Mouse (Mus musculus) c-Kit-positive CD71-negative TER-119-negative erythroid progenitor cells, embryonic 14.5 days (primary cell): ENCODE measurements around the gene G3bp2.
"Not testable (repeated sequence)": the region's sequence is repeated elsewhere in the genome, so short reads cannot be mapped to it uniquely, and the experiment has no call there.

Experiments
- DNase-seq: peaks from one replicate; pipeline ENCODE4 v3.0.0-alpha.2; 2013; ENCODE audit warnings: low read depth

Gene G3bp2

DNA sequence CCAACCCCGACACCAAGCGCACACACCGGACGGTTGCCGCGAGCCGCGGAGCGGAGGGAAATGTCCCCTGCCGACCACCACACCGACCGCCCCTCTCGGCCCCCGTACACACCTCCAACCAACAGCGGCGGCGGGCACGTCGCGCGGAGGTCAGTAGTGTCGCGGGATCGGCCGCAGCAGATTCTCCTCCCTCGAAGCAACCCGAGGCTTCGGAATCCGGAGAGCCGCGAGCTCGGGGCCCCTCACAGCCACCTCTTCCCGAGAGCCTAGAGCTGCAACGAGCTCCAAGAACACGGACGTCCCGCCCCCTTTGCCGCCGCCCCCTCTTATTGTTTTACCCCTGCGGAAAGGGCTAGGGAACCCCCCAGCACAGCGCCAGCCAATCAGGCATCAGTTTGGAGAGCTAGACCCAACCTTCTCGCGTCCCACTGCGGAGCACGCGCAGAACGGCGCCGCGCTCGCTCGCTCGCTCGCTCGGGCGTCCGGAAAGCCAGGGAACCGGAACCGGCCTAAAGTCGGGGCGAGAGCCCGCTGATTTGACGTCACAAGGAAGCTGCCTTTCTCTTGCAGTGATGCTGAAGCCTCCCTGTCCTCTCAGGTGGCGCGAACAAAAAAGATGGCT lies at the start of gene G3bp2:
TSS of gene G3bp2 (minus strand) at position 303 of the 622 bp plus-strand sequence.
- peak; percentile 97 for DNase-seq

DNA sequence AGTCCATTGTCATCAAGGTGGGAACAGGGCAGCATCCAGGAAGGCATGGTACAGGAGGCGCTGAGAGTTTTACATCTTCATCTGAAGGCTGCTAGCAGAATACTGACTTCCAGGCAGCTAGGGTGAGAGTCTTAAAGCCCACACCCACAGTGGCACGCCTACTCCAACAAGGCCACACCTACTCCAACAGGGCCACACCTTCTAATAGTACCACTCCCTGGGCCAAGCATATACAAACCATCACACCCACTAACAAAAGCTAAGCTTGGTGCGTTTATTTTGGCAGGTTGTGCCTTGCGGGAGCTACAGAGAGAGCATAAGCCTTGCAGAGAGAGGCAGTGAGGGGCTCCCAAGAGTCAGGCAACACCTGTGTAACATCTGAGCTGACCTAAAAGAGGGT lies 49.5 kb upstream of the G3bp2 start:
- DNase-seq, result not testable (repeated sequence)

DNA sequence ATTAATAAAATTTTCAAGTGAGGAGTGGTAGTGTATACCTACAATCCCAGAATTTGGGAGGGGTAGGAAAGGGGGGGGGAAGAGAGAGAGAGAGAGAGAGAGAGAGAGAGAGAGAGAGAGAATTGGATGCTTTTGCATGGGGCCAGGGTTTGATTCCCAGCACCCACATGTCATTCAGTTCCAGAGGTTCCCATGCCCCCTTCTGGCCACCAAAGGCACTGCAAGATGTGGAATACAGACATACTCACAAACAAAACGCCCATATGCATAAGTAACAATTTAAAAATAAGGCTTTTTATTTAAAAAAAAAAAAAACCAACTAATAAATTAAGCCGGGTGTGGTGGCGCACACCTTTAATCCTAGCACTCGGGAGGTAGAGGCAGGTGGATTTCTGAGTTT lies 48.6 kb upstream of the G3bp2 start:
- no peak for DNase-seq

DNA sequence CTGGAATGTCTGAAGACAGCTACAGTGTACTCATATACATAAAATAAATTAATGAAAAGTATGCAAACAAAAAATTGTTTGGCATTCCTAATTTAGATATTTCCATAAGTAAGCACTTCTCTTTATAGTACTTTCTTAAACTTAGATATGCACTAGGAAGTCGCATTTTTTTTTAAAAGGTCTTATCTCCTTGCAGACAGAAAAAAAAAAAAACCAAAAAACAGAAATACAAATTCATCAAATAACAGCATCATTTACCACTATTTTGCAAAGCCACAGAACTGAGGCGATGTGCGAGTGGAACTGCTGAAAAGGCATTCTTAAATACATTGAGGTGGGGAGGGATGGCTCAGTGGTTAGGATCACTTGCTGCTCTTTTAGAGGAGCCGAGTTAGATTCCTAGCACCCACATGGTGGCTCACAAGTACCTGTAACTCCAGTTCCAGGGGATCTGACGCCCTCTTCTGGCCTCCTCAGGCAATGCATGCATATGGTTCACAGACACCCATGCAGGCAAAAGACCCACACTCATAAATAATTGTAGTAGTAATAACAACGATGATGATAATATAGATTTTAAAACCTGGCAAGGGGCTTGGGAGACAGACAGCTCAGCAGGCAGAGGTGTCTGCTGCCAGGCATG lies 46.6 kb upstream of the G3bp2 start:
- DNase-seq, result no peak

DNA sequence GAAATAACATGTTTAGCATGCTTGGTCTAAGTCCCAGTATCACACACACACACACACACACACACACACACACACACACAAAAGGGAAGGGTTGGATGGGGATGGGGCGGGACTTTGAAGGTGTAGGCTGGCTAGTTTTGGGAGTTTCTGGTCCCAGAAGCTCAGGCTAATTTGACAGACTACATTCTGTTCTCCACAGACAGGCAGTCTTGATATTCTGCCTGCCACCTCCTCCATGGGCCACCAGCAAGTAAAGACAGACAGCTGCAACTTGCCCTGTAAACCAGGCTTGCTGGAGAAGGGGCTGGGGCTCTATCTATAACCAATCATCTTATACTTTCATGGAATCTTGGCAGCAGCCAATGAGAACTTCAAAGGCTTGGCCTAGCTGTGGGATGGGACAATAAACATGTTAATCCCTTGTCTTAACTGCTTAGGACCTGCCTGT lies 45.8 kb upstream of the G3bp2 start:
- DNase-seq, result no peak

DNA sequence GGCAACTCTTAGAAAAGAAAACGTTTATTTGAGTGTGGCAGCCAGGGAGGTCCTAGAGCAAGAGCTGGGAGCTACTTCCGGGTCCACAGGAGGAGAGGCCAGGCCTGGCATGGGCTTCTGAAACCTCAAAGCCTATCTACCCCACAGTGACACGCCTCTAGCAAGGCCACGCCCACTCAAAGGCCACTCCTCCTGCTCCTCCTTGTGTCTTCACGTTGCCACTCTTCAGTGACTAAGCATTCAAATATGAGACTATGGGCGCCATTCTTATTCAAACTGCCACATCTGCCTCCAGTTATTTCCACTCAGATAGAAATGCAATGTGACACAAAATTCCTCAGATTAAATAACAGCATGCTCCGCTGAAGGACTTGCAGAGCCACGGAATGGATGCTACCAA lies 45.1 kb upstream of the G3bp2 start:
- peak; percentile 76 for DNase-seq

DNA sequence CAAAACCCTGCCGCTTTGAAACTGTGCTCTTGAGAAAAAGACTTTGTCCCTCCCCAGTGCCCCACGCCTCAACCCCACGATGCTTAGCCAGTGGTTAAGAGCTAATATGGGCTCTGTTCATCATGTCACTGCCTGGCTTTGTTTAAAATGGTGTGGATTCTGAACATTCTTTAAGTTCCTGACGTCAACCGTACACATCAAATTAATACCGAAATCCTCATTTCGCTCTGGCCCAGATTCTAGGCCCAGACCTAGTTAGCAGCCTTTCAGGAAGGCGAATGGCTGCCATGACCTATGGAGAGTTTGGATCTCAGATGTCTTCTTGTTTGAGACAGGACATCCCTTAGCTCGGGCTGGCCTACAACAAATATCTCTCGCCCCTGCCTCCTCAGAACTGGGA lies 44.2 kb upstream of the G3bp2 start:
- no peak for DNase-seq

DNA sequence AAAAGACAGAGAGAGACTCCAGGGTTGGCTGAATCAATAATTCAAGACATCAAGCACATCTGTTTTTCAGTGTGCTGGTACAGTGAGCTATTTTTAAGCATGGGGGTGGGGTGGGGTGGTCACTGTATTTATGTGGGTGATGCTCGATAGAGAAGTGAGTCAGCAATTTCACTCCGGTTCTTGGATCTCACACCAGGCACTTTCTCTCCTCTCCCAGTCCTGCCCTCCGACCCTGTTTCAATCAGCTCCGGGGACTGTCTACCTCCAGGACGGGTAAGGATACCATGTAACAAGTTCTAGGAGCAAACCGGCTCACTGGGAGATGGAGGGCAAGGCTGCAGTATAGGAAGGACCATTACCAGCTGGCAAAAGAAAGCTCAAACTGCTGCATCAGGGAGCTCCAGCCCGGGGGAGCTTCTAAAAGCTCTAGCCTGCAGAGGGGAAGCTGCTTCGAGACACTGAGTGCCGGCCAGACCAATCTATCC lies 43.7 kb upstream of the G3bp2 start:
- DNase-seq, result no peak

DNA sequence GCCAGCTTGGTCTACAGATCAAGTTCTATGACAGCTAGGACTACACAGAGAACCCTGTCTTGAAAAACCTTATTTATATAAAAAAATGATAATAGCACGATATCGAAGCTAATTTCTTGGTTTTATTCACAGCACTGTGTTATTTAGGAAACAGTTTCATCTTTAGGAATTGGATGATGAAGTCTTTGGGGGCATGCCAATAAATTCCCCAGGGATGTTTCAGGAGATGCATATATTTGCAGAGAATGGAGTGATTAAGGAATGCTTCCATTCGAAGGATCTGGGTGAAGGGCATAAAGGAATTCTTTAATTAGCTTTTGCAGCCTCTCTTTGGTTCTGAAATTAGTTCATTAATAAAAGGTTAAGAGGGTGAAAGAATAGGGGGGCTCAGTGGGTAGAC lies 41.9 kb upstream of the G3bp2 start:
- DNase-seq, result no peak

DNA sequence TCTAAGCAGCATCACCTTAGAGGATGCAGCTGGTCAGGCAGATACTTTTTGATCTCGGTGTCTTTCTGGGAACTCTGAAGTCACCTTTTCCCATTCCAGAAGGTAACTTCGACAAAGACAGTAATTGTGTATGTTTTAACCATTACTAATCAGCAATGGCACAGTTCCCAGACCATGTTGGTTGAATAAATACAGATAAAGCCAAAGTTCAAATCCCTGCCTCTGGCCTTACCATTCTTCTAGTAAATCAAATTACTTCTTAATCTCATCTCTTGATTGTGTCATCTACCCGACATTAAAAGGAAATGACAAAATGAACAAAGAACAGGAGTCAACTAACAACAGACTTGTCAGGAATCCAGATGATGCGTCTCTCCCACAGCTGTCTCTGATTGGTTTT lies 38.1 kb upstream of the G3bp2 start:
- DNase-seq, result no peak

DNA sequence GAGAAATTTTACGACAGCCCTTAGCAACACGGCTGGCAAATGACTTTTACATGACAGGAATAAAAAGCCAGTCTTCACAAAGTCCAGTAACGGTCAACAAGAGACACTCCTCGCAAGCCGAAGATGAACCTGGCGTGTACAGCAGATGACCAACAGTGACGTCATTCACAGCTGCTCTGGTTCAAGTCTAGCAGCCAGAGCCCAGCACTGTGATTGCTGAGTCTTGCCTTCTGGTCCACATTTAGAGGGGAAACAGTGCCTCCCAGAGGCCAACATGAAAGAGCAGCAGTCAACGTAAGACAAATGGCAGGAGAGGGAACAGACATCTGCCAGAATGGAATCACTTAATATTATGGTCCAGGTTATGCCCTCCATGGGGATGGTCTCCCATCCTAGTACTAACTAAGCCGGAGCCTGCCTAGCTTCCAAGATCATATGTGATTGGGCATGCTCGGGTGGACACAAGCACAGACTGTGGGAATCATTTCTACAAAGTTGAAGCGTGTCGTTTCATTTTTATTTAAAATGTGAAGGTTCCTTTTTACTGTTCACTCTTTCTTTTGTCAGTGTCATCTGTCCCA lies 34.4 kb upstream of the G3bp2 start:
- DNase-seq, result peak; percentile 69

DNA sequence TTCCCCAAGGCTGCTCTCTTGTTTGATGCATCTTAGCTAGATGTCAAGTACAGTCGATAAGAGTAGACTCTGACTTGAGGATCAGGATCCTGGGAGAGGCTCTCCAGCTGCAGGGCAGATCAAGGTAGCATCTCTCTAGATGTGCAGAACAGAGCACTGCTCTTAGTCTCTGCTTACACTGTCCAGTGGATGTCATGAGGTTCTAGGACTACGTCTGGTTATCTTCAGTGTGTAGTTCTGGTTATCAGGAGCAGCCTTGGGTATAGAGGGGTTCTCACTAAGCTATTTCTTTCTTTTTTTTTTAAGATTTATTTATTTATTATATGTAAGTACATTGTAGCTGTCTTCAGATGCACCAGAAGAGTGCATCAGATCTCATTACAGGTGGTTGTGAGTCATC lies 31.4 kb upstream of the G3bp2 start:
- no peak for DNase-seq

DNA sequence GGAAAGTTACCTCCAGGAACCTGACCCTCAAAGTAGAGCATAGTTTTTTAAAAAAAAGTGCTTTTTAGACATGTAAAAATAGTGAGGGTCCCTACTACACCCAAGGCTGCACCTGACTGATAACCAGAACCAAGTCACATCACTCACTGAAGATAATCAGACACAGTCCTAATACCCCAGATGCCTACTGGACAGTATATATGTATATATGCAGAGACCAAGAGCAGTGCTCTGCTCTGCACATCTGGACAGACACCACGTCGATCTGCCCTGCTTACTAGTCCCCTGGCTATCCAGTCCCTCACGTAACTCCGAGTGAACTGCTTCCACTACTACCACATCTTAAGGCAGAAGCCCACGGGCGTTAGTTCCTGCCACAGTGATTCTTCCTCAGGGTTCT lies 30.7 kb upstream of the G3bp2 start:
- no peak for DNase-seq

DNA sequence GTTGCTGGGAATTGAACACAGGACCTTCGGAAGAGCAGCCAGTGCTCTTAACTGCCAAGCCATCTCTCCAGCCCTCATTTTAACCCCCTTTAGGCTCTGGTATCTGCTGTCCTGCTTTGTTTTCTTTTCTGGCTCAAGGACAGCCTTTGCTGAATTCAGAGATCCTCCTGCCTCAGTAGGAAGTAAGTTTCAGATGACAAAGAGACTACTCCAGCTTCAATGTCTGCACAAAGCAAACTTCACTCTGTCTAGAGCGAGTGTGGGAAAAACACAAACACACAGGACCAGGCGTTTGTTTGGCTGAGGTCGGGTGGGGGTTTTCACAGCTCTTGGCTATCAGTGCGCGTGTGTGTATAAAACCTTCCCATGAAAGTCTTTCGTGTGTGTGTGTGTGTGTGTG lies 30.0 kb upstream of the G3bp2 start:
- no peak for DNase-seq

DNA sequence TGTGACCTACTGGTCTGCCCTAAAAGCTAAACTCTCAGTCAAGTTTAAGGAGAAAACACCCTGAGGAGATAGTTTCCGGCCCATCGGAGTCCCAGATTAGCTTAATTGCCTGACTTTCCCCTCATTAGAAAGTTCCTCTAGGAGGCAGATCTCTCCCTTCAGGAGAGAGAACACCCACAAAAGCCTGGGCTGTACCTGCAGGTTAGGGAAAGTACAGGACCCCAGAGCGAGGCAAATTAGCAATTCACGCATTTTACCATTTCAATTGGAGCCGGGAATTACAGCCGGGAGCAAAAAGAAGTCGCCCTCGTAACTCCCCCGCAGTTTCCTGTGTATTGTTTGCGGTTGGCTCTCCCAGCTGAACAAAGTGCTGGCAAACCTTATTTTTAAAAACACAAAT lies 29.1 kb upstream of the G3bp2 start:
- DNase-seq, result no peak

DNA sequence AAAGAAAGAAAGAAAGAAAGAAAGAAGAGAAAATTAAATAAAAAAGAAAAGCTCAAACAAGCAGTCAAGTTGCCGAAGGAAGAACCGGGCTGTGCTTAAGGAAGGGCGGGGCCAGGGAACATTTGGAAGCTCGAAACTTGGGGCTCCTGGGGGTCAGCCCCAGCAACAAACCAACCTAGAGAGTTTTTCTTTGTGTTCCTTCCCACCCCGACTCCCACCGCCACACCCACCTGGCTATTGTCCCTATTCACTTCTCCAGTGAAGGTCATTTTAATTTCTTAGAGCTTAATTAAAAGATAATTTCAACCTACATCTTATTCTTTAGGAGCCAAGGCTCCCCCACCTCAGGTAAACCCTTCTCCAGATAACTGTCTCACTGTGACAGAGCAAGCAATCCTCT lies 28.7 kb upstream of the G3bp2 start:
- DNase-seq, result no peak

DNA sequence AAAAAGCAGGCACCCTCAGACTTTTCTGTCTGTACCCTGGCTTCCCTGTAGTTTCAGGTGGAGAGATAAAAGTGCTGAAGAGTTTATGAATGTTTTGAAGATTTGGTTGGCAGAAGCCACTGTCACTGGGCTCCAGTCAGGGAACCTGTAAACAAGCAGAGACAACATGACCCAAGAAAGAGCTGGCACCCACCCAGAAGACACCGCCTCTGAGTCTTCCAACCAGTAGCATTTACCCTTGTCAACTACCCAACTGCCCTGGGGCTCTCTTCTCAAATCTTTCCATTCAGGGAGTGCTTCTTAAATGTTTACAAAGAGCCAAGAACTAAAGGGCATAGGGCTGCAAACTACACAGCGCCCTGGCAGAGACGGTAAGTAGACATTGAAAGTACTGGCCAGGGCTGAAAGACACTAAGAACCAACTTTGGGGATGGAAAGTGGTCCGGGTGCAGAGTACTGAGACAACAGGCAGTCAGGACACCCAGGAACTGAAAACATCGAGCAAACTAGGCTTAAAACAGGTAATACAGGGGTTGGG lies 27.4 kb upstream of the G3bp2 start:
- DNase-seq, result no peak

DNA sequence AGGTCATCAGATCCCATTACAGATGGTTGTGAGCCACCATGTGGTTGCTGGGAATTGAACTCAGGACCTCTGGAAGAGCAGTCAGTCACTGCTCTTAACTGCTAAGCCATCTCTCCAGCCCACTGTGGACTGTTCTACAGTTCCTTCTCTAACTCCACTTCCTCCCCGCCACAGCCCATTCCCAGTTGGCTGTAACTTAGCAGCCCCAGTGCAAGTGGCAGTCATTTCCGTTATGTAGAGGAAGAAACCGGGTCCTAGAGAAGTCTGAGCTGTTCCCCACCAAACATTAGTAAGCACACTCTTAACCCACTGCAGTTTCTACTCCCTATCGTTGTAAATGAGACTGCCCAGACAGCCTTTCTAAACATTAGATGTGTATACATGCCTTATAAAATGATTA lies 23.8 kb upstream of the G3bp2 start:
- no peak for DNase-seq

DNA sequence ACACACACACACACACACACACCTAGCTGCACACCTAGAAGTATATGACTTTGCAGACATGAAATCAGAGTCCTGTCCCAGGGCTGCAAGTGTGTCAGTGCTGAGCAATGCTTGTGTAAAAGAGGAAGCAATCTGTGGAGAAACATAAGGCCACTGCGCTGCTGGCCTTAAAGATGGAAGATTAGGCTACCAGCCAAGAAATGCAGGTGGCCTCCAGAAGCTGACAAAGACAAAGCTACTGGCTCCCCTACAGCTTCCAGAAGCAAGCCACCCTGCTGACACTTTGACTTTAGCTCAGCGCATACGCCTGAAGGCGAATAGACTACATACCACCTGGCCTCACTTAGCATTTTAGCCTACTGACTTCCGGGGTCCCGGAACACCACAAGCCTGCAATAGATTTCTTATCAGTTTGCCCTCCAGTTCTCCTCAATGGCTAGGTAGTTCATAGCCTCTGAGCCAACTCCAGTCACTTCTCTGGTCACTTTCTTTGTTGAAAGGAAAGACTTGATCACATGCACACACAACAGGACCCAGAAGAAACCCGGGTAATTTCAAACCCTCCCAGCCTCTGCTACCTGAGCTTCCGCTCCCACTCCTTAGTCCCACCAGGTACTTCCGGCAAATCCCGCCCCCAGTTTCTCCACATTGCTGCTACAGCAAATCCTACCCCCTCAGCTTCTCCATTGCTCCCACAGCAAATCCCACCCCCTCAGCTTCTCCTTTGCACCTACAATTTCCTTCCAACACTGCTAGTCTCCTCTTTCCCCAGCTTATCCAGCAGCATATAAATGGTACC lies 23.0 kb upstream of the G3bp2 start:
- DNase-seq, result no peak

DNA sequence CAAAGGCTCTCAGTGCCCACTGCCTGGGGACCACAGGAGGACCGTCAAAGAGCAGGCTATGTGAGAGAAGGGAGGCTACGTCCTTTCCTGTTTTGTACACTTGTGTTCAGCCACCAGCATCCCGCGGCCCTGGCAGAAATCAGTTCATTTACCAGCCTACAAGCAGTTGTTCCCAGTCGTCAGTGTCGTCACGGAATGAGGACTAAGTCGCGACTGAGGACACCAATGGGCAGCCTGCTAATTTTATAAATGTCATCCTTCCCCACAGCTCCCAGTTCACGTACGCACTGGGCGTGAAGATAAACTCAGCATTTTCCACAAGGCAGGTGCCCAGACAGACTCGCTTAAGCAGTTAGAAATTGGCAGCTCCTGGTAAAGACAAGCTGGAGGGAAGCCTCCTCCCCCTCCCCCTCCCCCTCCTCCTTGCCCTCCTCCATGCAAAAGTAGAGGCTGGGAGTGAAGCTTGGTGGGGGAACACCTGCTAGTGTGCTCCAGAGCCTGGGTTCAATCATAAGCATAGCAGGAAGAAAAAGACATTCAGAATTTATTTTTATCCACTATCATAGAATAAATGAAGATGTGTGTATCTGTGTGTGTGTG lies 20.4 kb upstream of the G3bp2 start:
- no peak for DNase-seq

DNA sequence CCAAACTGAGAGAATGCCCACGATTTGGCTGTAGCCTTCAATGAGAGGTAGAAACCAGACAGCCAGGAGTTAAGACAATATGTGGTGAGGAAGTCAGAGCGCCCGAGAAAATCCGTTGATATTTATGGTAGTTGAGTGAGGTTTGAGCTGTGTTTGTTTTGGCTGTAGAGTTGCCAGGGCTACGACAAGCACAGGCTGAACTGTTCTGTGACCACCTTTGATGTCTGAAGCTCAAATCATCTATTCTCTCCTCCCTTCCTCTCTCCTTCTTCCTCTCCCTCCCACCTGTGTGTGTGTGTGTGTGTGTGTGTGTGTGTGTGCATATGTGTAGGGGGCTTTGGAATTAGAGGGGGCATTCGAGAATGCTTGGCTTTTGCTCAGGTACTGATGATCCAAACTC lies 19.5 kb upstream of the G3bp2 start:
- DNase-seq, result no peak

DNA sequence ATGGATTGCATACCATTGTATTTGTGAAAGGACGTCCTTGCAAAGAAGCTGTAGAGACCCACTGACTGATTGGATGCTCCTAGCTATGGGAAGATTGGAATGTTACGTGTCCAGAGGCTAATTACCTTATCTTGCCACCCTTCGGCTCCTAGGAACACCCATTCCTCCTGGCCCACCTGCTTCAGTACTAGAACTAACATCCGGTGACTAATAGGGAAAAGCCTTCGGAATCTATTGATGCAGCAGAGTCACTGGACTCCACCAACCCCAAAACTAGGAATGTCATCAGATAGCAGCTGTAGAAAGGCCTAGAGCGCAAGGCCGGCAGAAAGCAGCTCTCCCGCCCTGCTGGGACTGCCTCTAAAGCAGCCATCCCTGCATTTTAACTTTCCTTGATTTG lies 18.1 kb upstream of the G3bp2 start:
- no peak for DNase-seq
